Comparison of ENCODE assay signal across 8 mouse cellular contexts in the genomic region with DNA sequence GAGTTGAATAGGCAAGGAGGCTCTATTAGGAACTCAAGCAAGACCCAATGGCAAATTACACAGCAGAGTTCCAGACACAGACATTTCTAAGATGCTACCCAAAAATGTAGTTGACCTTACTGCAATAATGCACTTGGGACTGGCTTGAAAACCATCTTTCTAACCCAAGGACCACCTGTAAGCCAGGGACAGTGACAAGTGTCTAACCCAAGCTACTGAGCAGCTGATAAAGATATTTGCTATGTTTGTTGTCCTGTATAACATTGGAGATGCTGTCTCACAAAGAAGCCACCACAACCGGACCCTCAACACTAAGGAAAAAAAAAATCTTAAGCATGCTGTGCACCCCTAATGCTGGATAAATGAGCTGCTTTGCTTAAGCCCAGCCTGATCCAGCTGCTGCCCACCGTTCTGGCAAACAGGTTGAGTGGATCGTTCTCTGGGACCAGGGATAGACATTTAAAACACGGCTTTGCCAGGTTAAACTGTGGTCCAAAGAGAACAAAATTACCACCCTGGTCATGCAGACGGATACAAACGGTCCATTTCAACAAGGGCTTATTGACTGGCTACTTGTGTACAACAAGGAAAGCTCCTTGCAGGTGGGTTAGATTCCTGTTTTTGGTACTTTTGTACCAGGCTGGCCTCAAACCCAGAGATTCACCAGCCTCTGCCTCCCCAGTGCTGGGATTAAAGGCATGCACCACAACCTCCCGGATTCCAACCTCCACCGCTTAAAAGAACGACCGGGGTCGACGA. TPM values are rescaled to one million over a fixed set of nuclear protein-coding genes. Genes with fewer than 3 reads are reported as not detected.
A peak's percentile ranks its signal among the peaks of the same experiment; 100 is the strongest.
DNase-seq lines count a peak whose midpoint lies in the region; ATAC-seq and TF ChIP-seq lines count a peak whose summit lies in the region.

No protein-coding gene starts in this region.

- peak overlapping the region; percentile 98 for H3K27ac ChIP-seq in heart, adult 2 months
- H3K27ac ChIP-seq in forebrain, embryonic 13.5 days = 0 out of 2 replicates have a peak overlapping the region, but pooled peaks have one; percentile 65
- H3K27ac ChIP-seq in liver, embryonic 14.5 days = peak overlapping the region; percentile 84

- H3K36me3 ChIP-seq in heart, adult 2 months (ENCODE audit: control insufficient read depth, insufficient read depth, low read length) = peaks cover 12% of the 10 kb centered on the region
- peaks cover 20% of the 10 kb centered on the region for H3K36me3 ChIP-seq in C2C12 (ENCODE audit: control insufficient read depth, insufficient read depth)
- H3K36me3 ChIP-seq in forebrain, embryonic 13.5 days (ENCODE audit: poor library complexity, severe bottlenecking) = peaks cover 17% of the 10 kb centered on the region
- peaks cover 19% of the 10 kb centered on the region for H3K36me3 ChIP-seq in liver, embryonic 14.5 days (replicated peaks; ENCODE audit: control insufficient read depth, insufficient read depth, low read depth)

- H3ac ChIP-seq in C2C12 (ENCODE audit: control insufficient read depth, insufficient read length, low read depth) = peak overlapping the region; percentile 75

- WGBS in heart, adult 2 months = under 1% methylated on average over 12 of the region's 12 CpGs
- 3% methylated on average over 12 of the region's 12 CpGs for WGBS in forebrain, embryonic 13.5 days
- WGBS in liver, embryonic 14.5 days (ENCODE audit: insufficient replicate concordance) = under 1% methylated on average over 12 of the region's 12 CpGs

- H3K79me3 ChIP-seq in C2C12 (ENCODE audit: low read depth) = peaks cover 24% of the 10 kb centered on the region

- TF ChIP-seq POLR2A in heart, adult 2 months (IDR thresholded peaks at IDR 0.05; ENCODE audit: insufficient read depth, low read depth, low read length) = no peak

- TF ChIP-seq EP300 in heart, adult 2 months (IDR thresholded peaks at IDR 0.05; ENCODE audit: insufficient read depth, low read depth, low read length) = no peak
- no peak for TF ChIP-seq EP300 in liver, embryonic 14.5 days (IDR thresholded peaks at IDR 0.05; ENCODE audit: low read depth)

- peak overlapping the region; percentile 73 for H3K4me3 ChIP-seq in heart, adult 2 months
- peak overlapping the region; percentile 81 for H3K4me3 ChIP-seq in C2C12 (ENCODE audit: insufficient read depth, poor library complexity, severe bottlenecking)
- peak overlapping the region; percentile 82 for H3K4me3 ChIP-seq in forebrain, embryonic 13.5 days
- peak overlapping the region; percentile 85 to 96 for H3K4me3 ChIP-seq in liver, embryonic 14.5 days (ENCODE audit: insufficient read depth in 1 of 2, low read depth in 2 of 2, low read length in 2 of 2)

- H3K9me3 ChIP-seq in forebrain, embryonic 13.5 days (replicated peaks) = no peaks in the 10 kb centered on the region
- no peaks in the 10 kb centered on the region for H3K9me3 ChIP-seq in liver, embryonic 14.5 days (ENCODE audit: control insufficient read depth, low read length)

- intact Hi-C loops in heart, adult 2 months (cut with DNase I) = no loop called here

- H3K4me2 ChIP-seq in forebrain, embryonic 13.5 days = peak overlapping the region; percentile 94
- peak overlapping the region; percentile 92 for H3K4me2 ChIP-seq in liver, embryonic 14.5 days (ENCODE audit: low read depth)

- H3K9ac ChIP-seq in heart, adult 2 months (ENCODE audit: low read depth, low read length) = peak overlapping the region; percentile 97
- peak overlapping the region; percentile 96 for H3K9ac ChIP-seq in forebrain, embryonic 13.5 days
- H3K9ac ChIP-seq in liver, embryonic 14.5 days (replicated peaks) = peak overlapping the region; percentile 96

- no peak for TF ChIP-seq CTCF in heart, adult 2 months (IDR thresholded peaks at IDR 0.05)
- no peak for TF ChIP-seq CTCF in C2C12 (IDR thresholded peaks at IDR 0.05; ENCODE audit: control insufficient read depth, insufficient read depth, insufficient read length)
- TF ChIP-seq CTCF in liver, embryonic 14.5 days (IDR thresholded peaks at IDR 0.05; ENCODE audit: low read depth) = no peak

- H3K79me2 ChIP-seq in heart, adult 2 months (replicated peaks; ENCODE audit: control insufficient read depth, insufficient read depth, low read length) = no peaks in the 10 kb centered on the region
- H3K79me2 ChIP-seq in C2C12 (ENCODE audit: control insufficient read depth, insufficient read depth) = peaks cover 59% of the 10 kb centered on the region

- no peak for ATAC-seq in forebrain, embryonic 13.5 days
- ATAC-seq in liver, embryonic 14.5 days (ENCODE audit: insufficient read depth) = no peak
- ATAC-seq in cerebellum, adult (ENCODE audit: insufficient number of reproducible peaks, low FRiP score, low TSS enrichment) = no peak

- H3K4me1 ChIP-seq in heart, adult 2 months (ENCODE audit: control insufficient read depth, insufficient read depth, low read length) = peaks cover 7% of the 10 kb centered on the region
- H3K4me1 ChIP-seq in forebrain, embryonic 13.5 days = peaks cover 39% of the 10 kb centered on the region
- H3K4me1 ChIP-seq in liver, embryonic 14.5 days (replicated peaks; ENCODE audit: control insufficient read depth in 2 of 2, insufficient read depth in 2 of 2, low read length in 1 of 2) = peaks cover 16 to 23% of the 10 kb centered on the region in 2 experiments

- no peaks in the 10 kb centered on the region for H3K27me3 ChIP-seq in heart, adult 2 months (ENCODE audit: control insufficient read depth, insufficient read depth, low read length)
- H3K27me3 ChIP-seq in C2C12 (ENCODE audit: control insufficient read depth, insufficient read depth, insufficient read length) = no peaks in the 10 kb centered on the region
- H3K27me3 ChIP-seq in forebrain, embryonic 13.5 days = peaks cover 10% of the 10 kb centered on the region
- H3K27me3 ChIP-seq in liver, embryonic 14.5 days (ENCODE audit: control insufficient read depth, insufficient read depth, low read length) = no peaks in the 10 kb centered on the region

- no peak for DNase-seq in heart, adult 2 months
- no peak for DNase-seq in heart, adult 8-10 months (ENCODE audit: low spot score)
- no peak for DNase-seq in liver, embryonic 14.5 days (ENCODE audit: low read depth in 3 of 3, low spot score in 3 of 3)
- no peak for DNase-seq in B cell, adult 2 months
- no peak for DNase-seq in frontal cortex, postnatal 36 days (ENCODE audit: low spot score in 2 of 2)

TF ChIP-seq in C2C12, 6 proteins besides CTCF, POLR2A, EP300 and RAD21:
- TF ChIP-seq FOSL1 (IDR thresholded peaks at IDR 0.05; ENCODE audit: insufficient read depth, low read length, poor library complexity, severe bottlenecking) = no peak
- TF ChIP-seq MAX (IDR thresholded peaks at IDR 0.05) = no peak
- TF ChIP-seq MYOG (IDR thresholded peaks at IDR 0.05; ENCODE audit: control insufficient read depth, extremely low read depth, insufficient read length) = no peak
- no peak for TF ChIP-seq CEBPB (IDR thresholded peaks at IDR 0.05; ENCODE audit: low read depth)
- TF ChIP-seq USF1 (IDR thresholded peaks at IDR 0.05; ENCODE audit: low read depth) = no peak
- no peak for TF ChIP-seq MYOD1 (IDR thresholded peaks at IDR 0.05; ENCODE audit: control insufficient read depth, insufficient read length, low read depth)

RNA-seq across cellular contexts. Expression of a gene that starts 1.0 kb away (rescaled TPM):
- 100 to 1,000 TPM; 916 to 992 TPM for total RNA-seq in heart, adult 2 months (2021)
- polyA plus RNA-seq in heart, adult 2 months (2012; rRNA removed) = 1,269 and 1,412 TPM in 2 replicates
- 1,000 to 10,000 TPM in 1 of 4 experiments, 100 to 1,000 TPM in 3; 975 to 1,073 (median 990) TPM for total RNA-seq in heart, adult 8-10 months (2022)
- polyA plus RNA-seq in C2C12 (2012; fragmentation: generic; extraction: Trizol) = 343 TPM
- 232 and 253 TPM in 2 replicates for polyA plus RNA-seq in forebrain, embryonic 13.5 days (2015; fragmentation: Nextera tagmentation; extraction: Ambion mirVana)
- polyA plus RNA-seq in liver, embryonic 14.5 days (2012; rRNA removed) = 84.0 and 162 TPM in 2 replicates
- polyA plus RNA-seq in liver, embryonic 14.5 days (2014; fragmentation: Nextera tagmentation; extraction: Ambion mirVana) = 207 and 216 TPM in 2 replicates

RNA-seq across cellular contexts. Expression of a gene that starts 4.3 kb away (rescaled TPM):
- 100 to 1,000 TPM; 386 to 472 TPM for total RNA-seq in heart, adult 2 months (2021)
- polyA plus RNA-seq in heart, adult 2 months (2012; rRNA removed) = 213 and 215 TPM in 2 replicates
- 100 to 1,000 TPM; 389 to 453 (median 417) TPM for total RNA-seq in heart, adult 8-10 months (2022)
- polyA plus RNA-seq in C2C12 (2012; fragmentation: generic; extraction: Trizol) = 0.06 TPM
- not detected in 2 replicates for polyA plus RNA-seq in forebrain, embryonic 13.5 days (2015; fragmentation: Nextera tagmentation; extraction: Ambion mirVana)
- 0.03 TPM in 1 of 2 replicates, not detected in the other for polyA plus RNA-seq in liver, embryonic 14.5 days (2012; rRNA removed)
- polyA plus RNA-seq in liver, embryonic 14.5 days (2014; fragmentation: Nextera tagmentation; extraction: Ambion mirVana) = not detected in 2 replicates

RNA-seq across cellular contexts. Expression of a gene that starts 5.4 kb away (rescaled TPM):
- 100 to 1,000 TPM; 675 to 722 TPM for total RNA-seq in heart, adult 2 months (2021)
- 2,277 and 2,346 TPM in 2 replicates for polyA plus RNA-seq in heart, adult 2 months (2012; rRNA removed)
- 100 to 1,000 TPM; 631 to 768 (median 679) TPM for total RNA-seq in heart, adult 8-10 months (2022)
- polyA plus RNA-seq in C2C12 (2012; fragmentation: generic; extraction: Trizol) = 381 TPM
- 992 and 1,023 TPM in 2 replicates for polyA plus RNA-seq in forebrain, embryonic 13.5 days (2015; fragmentation: Nextera tagmentation; extraction: Ambion mirVana)
- polyA plus RNA-seq in liver, embryonic 14.5 days (2012; rRNA removed) = 2,096 and 2,246 TPM in 2 replicates
- polyA plus RNA-seq in liver, embryonic 14.5 days (2014; fragmentation: Nextera tagmentation; extraction: Ambion mirVana) = 1,219 and 1,250 TPM in 2 replicates

RNA-seq across cellular contexts. Expression of a gene that starts 5.4 kb away (rescaled TPM):
- not detected for total RNA-seq in heart, adult 2 months (2021)
- 0.15 and 0.68 TPM in 2 replicates for polyA plus RNA-seq in heart, adult 2 months (2012; rRNA removed)
- under 1 TPM in 1 of 4 experiments, not detected in 3; 0.23 TPM for total RNA-seq in heart, adult 8-10 months (2022)
- 1.8 TPM for polyA plus RNA-seq in C2C12 (2012; fragmentation: generic; extraction: Trizol)
- 0.18 TPM in 1 of 2 replicates, not detected in the other for polyA plus RNA-seq in forebrain, embryonic 13.5 days (2015; fragmentation: Nextera tagmentation; extraction: Ambion mirVana)
- 0.11 and 0.29 TPM in 2 replicates for polyA plus RNA-seq in liver, embryonic 14.5 days (2012; rRNA removed)
- not detected in 2 replicates for polyA plus RNA-seq in liver, embryonic 14.5 days (2014; fragmentation: Nextera tagmentation; extraction: Ambion mirVana)

RNA-seq across cellular contexts. Expression of a gene that starts 13.1 kb away (rescaled TPM):
- 100 to 1,000 TPM; 154 to 178 TPM for total RNA-seq in heart, adult 2 months (2021)
- 155 and 164 TPM in 2 replicates for polyA plus RNA-seq in heart, adult 2 months (2012; rRNA removed)
- 100 to 1,000 TPM; 172 to 208 (median 186) TPM for total RNA-seq in heart, adult 8-10 months (2022)
- 57.8 TPM for polyA plus RNA-seq in C2C12 (2012; fragmentation: generic; extraction: Trizol)
- 18.8 and 22.1 TPM in 2 replicates for polyA plus RNA-seq in forebrain, embryonic 13.5 days (2015; fragmentation: Nextera tagmentation; extraction: Ambion mirVana)
- 18.3 and 25.4 TPM in 2 replicates for polyA plus RNA-seq in liver, embryonic 14.5 days (2012; rRNA removed)
- 28.8 and 28.9 TPM in 2 replicates for polyA plus RNA-seq in liver, embryonic 14.5 days (2014; fragmentation: Nextera tagmentation; extraction: Ambion mirVana)

Comparison
In these comparisons a context has a peak if more than half of its experiments do, and no peak if none do; other contexts are left out.
1. RNA of a gene that starts 4.3 kb away (polyA plus RNA-seq): 213 to 215 TPM in heart, adult 2 months; 0.03 TPM in liver, embryonic 14.5 days, 0.06 TPM in C2C12 (single experiment) and not detected in forebrain, embryonic 13.5 days; every median in the first group is over 100 times any median in the second.
2. Peak in every context shown above with its lines, with median percentiles within 50 percentile points of each other: H3K27ac ChIP-seq, H3K4me3 ChIP-seq and H3K9ac ChIP-seq.